Mouse (Mus musculus) left cerebral cortex, adult 11 months (tissue): ENCODE data around the gene Lyzl6.
"Not testable (repeated sequence)": the region's sequence is repeated elsewhere in the genome, so short reads cannot be mapped to it uniquely, and the experiment has no call there.

Experiments used
- DNase-seq: peaks from one replicate; pipeline ENCODE4 v3.0.0; 2022; ENCODE audit warnings: low spot score

Lyzl6 gene

DNA sequence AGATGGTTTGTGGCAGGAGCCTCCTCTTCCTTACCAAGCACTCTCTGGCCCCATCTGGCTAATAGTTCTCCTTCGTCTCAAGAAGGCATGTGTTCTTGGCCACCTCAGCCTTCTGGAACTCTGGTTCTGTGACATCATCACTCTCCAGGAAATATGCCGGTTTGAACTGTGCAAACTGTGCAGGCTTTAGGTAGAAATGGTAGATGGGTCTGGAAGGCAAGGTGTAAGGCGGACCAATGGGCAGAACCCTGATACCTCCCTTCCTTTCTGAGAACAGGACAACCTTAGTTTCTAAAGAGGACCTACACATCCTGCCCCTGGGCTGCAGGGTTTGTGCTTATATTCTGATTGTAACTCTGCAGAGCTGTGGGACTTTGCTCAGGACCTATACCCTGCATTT, at the start of gene Lyzl6:
Gene Lyzl6, minus strand, starts transcription at position 101 of the 400 bp plus-strand sequence.
- DNase-seq: no peak

DNA sequence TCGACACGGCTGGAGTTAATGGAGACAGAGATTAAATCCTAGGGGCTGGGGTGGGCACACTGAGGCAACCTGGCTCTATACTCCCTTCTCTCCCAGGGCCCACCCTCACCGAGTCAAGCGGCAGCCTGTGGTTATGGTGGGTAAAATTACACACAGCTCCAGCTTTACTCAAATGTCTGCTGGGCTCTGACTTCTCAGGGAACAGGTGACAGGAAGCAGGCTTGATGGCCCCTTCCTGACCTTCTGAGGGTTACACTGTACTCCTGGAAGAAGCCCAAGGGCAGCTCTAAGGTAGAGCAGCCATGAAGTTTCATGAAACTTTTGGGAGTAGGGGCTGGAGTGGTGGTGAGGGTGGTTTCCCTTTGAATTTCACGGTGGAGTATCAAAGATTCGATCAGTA, 48.0 kb upstream of the Lyzl6 start:
- no peak for DNase-seq

DNA sequence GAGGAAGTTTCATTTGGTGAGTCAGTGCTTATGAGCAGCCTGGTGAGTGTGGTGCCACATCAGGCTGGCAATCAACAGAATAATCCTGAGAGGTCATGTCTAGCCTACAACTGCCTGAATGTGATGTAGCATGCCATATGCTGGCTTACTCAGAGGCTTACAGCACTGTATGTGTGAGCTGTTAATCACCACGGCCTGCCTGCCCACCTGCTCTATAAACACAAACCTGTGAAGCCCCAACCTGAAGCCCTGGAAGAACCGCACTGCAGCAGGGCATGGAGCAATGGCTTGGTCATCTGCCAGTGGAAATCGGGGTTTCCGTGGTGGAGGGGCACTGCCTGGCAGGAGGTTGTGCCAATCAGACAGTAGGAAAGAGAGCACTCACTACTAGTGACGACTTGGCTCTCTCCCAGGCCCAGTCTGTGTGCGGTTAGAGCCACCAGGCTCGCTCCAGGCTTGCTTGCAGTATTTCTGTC, 46.6 kb upstream of the Lyzl6 start:
- no peak for DNase-seq

DNA sequence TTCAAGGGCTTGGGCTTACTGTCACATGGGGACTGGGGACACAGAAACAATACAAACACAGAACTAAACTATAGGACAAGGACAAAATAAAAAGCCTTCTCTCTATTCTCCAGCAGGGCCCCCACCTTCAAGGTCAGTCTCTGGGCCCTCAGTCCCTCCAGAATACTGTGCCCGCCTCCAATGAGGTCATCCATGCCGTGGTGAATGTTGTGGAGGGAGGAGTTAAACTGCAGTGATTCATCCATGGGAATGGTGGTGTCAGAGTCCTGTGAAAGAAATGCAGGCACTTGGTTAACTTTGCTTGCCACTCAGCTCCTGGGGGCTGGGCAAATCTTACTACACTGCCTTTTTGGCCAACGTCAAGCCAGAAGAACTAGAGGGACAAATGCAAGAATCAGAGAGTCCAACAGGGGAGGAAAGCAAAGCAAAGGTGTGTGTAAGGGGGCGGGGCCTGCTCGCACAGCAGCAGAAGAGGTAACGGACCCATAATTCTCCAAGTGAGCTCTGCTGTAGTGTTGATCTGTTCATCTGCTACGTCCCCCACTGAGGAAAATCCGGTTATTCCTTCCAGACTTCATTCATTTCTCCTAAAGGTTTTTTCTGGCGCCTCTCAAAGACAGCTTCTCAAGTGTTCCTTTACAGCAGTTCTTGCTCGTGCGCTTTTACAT, 45.1 kb upstream of the Lyzl6 start:
- DNase-seq: no peak

DNA sequence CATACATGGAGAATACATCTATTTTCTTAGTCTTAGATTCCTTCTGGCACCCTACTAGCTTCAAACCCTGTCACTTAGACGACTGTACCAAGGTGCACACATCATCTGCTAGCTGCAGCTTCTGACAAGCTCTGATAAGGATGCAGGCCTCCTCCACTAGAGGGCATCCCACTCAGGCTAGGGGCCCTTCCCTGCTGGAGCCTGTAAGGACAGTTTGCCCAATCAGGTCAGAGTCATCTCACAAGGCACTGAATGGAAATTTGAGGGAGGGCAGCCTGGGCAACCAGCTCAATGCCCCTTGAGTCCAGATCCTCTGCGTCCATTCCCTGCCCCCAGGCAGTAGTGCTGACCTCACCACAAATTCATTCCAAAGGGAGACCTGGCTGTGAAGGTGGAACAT, 38.4 kb upstream of the Lyzl6 start:
- not testable (repeated sequence) for DNase-seq

DNA sequence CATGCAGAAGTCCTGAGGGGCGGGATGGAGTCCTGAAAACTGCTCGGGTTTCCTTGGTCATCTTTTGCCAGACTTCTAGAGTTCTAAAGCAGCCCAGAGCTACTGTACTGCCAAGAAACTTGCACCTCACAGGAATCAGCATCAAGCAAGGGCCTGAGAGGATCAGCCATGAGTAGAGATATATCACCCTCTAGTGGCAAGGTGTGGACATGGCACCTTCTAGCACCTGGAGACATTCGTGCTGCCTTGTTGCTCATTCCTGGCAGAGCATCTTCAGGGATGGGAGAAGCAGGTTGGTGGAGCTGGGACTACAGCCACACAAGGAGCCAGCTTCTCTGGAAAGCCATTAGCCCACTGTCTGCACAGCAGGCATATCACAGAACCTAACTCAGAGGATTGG, 36.9 kb upstream of the Lyzl6 start:
- DNase-seq: peak; percentile 73

DNA sequence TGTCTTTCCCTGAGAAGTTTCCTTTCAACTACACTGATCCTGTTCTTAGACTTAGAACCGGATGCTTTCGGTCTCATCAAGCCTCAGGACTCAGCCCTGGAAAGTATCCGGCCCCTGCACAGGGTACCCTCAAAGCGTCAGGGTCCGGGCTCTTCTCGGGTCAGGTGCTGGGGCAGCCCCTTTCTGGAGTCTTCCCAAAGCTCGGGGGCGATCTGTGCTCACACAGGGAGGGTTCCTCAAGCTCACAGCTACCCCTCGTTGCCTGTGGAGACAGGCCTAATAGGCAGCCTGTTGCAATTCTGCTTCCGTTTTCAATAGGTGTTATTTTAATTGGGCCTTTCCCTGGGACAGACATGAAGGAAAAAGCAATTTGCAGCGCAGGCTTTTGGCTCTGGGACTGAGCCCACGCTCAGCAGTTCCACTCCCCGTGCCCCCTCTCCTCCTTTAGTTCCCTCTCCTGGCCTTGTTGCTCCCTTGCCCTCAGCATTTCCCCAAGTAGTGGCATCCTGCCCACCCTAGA, 28.3 kb upstream of the Lyzl6 start:
- DNase-seq: no peak

DNA sequence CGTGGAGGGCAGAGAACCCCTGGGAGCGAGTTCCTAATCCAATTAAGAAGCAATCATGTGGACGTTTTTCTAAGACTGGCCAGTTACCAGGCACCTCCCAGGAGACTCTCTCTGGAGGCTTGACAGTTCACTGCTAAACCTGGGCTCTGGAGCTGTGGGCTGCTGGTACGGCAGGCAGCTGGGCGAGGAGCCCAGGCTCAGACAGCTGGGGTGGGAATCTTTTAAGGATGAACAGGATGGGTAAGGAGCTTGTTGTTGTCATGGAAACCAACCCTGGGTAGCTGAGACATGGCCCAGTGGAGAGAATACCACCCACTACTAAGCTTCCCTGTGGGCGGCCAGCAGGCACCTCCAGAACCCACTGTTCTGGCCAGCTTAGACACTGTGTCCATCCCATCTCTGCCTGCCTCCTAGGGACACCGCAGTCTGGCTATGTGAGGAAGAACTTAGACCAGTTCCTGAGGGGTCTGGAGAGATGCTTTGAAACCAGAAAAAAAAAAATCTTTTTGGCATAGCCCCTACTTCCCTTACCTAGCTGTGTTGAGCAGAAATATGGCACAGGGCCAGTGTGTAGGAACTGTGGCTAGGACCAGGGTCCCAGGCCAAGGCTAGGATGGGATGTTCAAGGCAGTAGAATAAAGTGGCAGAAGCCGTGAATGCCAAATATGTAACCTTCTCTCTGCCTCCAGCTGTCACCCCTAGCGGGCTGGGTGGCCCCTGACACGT, 27.7 kb upstream of the Lyzl6 start:
- DNase-seq: peak; percentile 89

DNA sequence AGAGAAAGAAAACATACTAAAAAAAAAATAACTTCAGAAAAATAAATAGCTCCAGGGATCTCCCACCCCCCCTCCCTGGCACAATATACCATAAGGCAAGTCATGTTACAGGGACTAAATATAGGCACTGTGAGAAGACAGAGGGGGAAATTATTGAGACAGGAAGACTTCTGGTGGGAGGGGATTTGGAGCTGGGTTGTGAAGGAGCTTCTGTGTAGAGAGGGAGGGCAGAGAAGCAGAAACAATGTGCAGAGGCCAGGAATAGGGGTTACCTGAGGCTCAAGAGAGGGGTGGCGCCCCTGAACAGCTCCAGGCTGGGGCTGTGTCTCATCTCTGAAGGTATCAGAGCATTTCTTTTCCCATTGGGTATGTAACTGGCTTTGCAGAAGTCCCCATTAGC, 27.0 kb upstream of the Lyzl6 start:
- peak; percentile 47 for DNase-seq

DNA sequence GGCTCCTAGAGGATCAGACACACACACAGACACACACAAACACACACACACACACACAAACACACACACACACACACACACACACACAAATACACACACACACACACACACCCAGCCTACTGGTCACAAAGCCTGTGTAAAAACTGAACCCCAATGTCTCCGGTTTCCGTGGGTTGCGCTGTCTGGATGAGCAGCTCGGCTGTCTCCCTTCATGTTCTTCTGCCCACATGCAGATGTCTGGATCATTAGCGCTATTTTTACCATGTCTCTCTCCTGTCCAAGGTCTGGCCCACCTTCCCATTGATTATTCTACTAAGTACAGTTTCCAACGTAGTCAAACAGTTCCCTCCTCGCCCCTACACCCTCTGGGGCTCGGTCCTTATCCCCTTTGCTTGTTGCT, 24.4 kb upstream of the Lyzl6 start:
- DNase-seq: no peak

DNA sequence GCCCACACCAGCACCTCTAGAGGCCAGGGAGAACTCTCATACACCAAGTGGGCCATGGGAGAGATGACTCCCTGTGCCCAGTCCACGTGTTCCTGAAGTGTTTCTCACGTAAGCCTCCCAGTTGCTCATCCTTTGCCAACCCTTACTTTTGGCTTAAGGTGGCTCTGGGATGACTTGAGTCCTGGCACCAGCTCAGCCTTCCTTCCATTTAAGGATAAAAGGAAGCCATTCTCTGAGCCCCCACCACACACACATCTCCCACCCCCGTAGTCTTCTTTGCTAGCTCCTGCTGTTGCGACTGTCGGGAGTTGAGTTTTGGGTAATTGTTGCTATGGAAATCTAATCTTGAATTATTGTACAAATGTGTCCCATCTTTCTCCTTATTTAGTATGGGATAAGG, 23.9 kb upstream of the Lyzl6 start:
- peak; percentile 72 for DNase-seq

DNA sequence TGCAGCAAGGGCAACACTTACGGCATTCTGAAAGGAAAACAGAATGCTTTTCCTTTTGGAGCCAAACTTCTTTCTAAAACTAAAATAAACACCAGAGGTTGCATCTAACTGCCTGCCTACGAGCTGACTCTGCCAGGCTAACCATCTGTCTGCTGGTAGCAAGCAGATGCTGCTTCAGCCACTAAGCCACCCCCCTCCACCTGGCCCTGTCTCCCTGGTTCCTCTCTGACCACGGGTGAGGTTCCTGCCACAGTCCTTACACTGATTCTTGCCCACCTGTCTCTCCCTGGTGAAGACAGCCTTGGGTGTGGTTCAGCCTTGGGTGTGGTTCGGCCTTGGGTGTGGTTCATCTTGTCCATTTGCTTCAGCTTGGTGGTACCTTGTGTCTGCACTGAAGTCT, 23.2 kb upstream of the Lyzl6 start:
- DNase-seq: peak; percentile 53

DNA sequence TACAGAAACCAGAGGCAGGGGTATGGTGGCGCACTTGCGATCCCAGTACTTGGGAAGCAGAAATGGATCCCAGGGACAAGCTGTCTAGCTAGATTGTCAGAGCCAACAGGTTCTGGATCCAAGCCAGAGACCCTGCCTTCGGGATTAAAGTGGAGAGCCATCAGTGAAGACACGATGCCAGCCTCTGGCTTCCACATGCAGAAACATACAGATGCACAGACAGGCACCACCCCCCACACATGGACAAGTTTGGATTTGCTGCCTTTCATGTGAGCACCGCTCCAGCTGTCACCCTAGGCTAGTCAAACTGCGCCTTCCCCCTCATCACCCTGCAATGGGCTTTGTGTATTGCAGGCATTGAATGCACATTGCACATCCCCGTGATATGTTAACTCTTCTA, 19.5 kb upstream of the Lyzl6 start:
- no peak for DNase-seq

DNA sequence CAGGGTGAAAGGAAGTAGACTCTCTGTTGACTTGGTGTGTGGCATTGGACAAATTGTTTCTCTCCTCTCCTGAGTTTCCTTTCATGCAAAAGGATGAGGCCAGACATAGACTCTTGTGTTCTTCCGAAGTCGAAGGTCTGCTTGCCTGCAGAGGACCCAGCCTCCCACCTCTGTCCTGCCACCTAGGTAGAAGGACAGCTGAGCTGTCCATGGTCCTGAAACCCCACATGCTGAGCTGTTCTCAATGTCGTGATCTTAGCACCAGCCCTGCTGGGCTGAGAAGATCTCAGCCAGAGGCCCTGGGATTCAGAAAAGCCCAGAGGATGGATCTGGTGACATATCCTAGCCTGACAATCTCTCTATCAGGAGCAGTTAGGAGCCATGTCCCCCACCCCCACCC, 17.8 kb upstream of the Lyzl6 start:
- DNase-seq: no peak

DNA sequence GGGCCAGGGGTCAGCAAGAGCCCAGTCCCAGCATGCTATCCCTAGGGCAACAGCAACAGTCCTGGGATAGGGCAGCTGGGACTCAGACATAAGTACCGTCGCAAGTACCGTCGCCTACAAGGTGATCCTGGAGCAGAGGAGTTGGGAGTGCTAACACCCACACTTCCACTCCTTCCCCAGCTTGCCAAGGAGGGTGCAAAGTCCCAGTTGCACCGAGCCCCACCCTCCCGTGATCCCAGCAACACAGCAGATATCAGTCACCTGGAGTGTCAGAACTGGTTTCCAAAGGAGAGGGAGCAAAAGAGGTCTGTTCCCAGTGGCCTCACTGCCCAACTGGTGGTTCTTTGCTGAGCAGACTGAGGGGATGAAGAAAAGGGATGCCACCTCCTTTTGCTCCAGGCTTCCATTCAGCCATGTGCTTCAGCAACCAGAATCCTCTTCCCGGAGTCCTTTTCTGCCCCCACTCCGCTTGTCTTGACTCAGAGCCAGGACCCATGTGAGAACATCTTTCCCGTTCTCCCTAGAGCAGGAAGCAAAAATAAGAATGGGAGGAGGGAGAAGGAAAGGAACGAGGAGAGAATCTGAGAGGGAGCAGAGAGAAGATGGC, 14.8 kb upstream of the Lyzl6 start:
- peak; percentile 46 for DNase-seq

DNA sequence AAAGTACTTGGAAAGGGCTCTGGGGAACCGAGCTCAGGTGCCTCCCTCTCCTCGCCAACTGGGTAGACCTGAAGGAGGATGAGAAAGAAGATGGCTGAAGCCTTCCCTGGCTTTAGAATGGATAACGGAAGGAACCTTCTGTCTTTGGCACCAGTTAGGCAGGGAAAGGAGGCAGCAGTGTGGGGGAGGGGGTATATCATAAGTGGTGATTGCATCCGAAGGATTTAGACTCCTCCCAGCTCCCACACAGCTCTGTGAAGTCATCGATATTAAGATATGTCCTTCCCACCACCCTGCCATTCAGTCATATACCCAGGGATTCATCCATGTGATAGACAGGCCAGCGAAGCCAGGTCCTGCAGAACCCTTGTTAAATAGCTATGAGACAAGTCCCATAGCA, 12.7 kb upstream of the Lyzl6 start:
- peak; percentile 45 for DNase-seq

DNA sequence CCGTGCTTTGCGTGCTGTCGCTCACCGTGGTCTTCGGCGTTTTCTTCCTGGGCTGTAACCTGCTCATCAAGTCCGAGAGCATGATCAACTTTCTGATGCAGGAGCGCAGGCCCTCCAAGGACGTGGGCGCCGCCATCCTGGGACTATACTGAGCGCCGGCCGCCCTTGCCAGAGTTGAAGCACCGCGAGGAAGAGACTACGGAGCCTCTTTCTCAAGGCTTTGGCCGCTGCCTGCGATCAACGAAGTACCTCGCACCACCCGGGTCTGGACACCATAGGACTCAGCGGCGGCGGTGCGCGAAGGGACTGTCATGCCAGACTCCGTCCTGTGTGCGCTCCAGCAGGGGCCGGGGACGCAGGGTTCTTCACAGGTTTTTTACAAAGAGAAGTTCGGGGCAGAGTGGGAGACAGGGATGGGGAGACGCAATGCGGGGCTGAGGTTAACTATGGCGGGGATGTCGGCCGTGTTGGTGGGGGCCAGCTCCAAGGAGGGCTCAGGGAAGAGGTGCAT, 11.3 kb upstream of the Lyzl6 start:
- DNase-seq: no peak

DNA sequence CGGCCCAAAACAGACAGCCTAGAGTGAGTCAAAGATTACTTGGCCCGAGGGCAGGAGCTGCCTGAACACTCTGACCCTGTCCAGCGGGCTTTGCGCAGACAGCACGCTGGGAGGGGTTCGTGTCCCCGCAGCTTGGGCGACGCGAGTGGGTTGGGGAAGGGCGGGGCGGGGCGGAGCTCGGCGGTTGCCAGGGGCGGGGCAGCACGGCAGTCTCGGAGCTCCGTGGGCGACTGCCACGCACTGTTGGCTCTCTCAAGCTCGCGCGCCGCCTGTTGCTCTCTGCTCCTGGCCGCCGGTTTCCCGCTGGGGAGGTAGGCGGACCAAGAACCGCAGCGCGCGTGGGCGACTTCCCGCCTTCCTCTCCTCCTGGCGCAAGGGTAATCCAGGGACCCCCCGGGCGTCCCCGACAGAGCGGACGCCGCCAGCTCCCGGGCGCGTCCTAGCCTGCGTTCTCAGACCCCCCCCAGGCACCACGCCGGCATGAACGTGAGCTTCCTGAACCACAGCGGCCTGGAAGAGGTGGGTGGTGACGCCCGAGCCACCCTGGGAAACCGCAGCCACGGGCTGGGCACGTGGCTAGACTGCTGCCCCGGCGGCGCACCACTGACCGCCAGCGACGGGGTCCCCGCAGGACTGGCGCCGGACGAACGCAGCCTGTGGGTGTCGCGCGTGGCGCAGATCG, 10.8 kb upstream of the Lyzl6 start, which contains the start of gene Rprml:
Gene Rprml, plus strand, starts transcription at position 270 of the 682 bp plus-strand sequence.
- DNase-seq: peak; percentile 71

DNA sequence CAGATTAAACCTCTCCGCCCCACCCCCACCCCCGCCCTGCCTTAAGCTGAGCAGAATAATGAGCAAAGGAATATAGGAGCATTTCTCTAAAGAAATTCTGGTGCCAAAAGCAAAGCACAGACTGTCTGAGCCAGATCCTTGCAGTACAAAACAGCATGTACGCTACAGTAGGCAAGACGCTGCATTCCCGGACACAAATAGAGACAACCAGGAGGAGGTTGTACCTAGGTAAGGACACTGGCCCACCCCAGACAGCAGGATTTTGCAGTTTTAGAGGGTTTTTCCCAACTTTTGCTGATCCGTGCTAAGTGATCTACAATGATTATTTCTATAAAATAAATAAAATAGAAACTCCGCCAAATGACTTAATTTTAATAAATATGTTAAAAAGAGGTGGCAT, 10.0 kb upstream of the Lyzl6 start:
- no peak for DNase-seq

DNA sequence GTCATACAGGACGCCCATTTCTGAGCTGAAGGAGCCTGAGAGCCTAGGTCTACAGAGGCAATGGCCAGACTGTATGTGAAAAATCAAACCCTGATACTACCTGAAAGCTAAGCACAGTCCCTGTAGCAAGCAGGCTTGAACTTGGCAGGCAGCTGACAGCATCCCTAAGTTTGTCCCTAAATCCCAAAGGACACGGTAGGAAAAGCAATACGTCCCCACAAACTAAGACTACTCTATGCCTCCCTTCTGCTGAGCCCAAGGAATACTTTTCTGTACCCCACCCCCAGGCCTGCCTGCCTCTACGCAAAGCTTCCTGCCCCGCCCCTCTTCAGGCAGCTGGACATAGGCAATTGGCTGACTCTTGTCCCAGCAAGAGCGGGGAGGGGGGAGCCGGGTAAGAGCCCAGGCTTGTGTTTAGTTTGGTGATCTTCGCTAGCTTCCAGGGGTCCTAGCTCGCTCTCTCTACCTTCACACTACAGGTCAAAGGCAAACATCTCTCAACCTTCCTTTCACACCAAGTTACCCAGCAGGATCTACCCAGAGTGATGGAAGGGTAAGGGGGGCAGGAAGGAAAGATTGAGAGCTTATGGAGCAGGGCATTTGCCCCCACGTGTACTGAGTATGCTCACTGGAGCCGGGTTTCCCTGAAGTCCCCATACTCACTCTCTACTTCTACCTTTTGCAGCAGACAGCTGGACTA, 9.4 kb upstream of the Lyzl6 start:
- DNase-seq: no peak

DNA sequence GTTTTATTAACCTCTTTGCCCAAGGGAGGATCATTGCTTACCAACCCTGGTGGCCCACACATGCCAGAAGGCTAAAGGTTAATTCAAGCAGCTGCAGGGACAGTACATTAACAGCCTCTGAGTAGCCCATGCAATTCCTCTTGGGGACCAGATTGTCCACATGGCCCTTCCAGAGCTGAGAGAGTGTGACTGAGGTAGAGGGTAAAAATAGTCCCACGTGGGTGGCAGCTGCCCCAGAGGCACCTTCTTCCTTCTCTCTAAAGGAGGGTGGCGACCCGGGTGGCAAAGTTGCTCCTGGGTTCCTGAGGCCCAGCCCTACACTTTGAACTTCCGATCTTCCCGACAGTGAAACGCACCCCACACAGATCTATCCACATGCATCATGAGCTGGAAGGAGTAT, 7.6 kb upstream of the Lyzl6 start:
- DNase-seq: no peak

DNA sequence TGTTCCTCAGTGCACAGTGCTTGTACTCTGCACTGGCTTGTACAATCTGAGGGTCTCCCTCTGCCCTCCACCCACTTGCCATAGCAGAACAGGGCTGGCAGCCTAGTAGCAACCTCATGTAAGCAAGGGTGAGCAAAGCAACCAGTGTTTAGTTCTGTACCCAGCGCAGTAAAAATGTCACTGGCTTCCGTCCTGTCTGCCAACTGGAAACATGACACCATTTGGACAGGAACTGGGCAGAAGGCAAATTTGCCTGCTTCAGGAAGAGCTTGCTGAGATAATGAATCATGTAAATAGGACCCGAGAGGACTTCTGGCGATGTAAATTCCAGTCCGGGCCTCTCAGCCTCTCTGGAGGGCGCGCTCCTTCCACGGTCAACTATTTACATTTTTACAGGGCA, 7.0 kb upstream of the Lyzl6 start:
- no peak for DNase-seq
